Mouse (Mus musculus): ENCODE data around the gene Syncrip. TPM values are rescaled to one million over a fixed set of nuclear protein-coding genes. Genes with fewer than 3 reads are reported as not detected.
A peak's percentile ranks its signal among the peaks of the same experiment; 100 is the strongest.
"Not testable (repeated sequence)": the region's sequence is repeated elsewhere in the genome, so short reads cannot be mapped to it uniquely, and the experiment has no call there.

The Syncrip gene
- total RNA-seq, 2 experiments from 2014 or later = 72.3 to 93.0 TPM

- peak in 1 of 2 experiments; percentile 45 for DNase-seq (ENCODE audit: low spot score in 2 of 2)
These were observed 2.2 kb upstream of the Syncrip start for GRCm38 (mm10) chr9:88484531-88484930.

DNA sequence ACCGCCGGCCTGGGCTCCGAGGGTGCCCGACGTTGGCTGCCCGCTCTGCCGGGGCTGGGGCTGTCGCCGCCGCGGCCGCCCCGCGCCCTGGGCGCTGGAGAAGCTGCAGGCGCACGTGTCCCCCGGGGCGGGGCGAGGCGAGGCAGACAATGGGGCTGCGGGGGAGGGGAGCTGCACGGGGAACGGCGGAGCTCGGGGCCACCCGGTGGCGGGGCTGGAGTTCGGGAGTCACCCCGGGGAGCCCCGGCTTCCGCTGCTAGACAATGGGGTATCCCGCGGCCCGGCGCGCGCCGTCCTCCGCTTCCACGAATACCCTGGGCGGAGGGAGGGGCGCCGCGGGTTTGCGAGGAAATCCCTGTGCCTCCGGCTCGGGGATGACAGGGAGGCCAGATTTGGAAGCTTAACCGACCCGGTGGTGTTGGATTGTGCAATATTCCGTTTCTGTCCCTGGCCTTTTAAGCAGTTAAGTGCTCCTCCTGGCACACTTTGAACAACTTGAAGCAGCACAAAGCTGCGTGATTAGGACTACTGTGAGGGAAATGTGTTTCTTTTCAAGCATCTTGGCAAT lies 539 bp upstream of the Syncrip start:
- DNase-seq (ENCODE audit: low spot score in 2 of 2) = peak; percentile 80 to 85

DNA sequence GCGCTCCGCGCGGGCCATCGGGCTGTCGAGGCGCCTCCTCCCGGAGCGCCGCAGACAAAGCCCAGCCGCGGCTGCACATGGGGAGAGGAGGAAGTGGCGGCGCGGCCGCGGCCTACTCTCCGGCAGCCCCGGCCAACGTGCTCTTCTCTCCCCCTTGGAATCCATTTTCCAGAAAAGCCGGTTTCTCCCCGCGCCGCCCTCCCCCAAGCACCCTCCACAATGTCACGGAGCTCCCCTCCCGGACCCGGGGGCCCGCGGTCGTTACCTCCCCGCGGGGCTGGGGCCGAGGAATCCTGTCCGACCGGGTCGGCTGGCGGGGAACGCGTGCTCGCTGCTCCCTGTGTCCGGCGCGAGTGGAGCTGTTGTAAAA lies 598 bp downstream of the Syncrip start:
- DNase-seq (ENCODE audit: low spot score in 2 of 2) = peak in 1 of 2 experiments; percentile 57

GRCm38 (mm10) chr9:88481061-88481790 lies 1.1 kb downstream of the Syncrip start:
- DNase-seq (ENCODE audit: low spot score in 2 of 2) = peak; percentile 61 to 62

DNA sequence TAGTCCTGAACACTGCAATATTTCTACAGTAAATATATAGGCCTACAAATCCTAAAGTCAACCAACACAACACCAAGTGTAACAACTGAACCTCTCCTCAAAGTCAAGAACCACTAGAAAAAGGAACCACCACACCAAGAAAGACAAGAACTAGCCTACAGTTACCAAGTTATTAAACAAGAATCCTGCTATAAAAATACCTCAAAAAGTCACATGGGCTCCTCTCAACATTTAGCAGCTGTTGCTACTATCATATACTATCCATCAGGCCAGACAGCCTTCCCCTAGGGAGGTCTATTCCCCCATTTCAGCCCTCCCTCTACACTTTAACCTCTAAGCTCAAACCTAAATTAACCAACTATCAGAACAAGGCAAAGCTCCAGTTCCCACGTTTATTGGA lies 2.3 kb downstream of the Syncrip start:
- DNase-seq (ENCODE audit: low spot score in 2 of 2) = no peak

- DNase-seq (ENCODE audit: low spot score in 2 of 2) = no peak
These were observed 6.2 kb downstream of the Syncrip start for GRCm38 (mm10) chr9:88476138-88476537.

- not testable (repeated sequence) for DNase-seq (ENCODE audit: low spot score in 2 of 2)
These were observed 21.4 kb downstream of the Syncrip start for GRCm38 (mm10) chr9:88461017-88461416.

DNA sequence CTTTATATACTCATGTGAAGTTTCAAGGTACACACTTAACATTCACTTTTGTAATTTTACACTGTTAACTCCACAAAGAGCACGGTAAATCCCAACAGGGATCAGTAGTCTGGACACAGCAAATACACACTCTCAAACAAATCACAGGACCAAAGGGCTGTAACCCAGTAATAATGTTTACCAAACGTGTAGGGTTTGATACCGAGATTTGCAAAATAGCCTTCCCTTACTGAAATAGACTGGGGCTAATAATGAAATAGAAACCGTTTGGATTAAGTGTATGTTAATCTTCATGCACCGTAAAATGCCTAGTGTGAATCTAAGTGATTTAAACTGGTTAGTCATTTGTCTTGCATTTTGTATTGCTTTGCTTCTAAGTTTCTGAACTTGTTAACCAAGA lies 42.4 kb downstream of the Syncrip start:
- no peak for DNase-seq (ENCODE audit: low spot score in 2 of 2)

GRCm38 (mm10) chr9:88439238-88439600 lies 43.2 kb downstream of the Syncrip start:
- no peak for DNase-seq (ENCODE audit: low spot score in 2 of 2)

- DNase-seq (ENCODE audit: low spot score in 2 of 2) = peak; percentile 97
These were observed 43.7 kb downstream of the Syncrip start, which contains the start of gene Snx14 for GRCm38 (mm10) chr9:88438555-88439237. TSS of gene Snx14 (minus strand) at chr9:88438958.

- no peak for DNase-seq (ENCODE audit: low spot score in 2 of 2)
These were observed 44.2 kb downstream of the Syncrip start for GRCm38 (mm10) chr9:88438237-88438554.

DNA sequence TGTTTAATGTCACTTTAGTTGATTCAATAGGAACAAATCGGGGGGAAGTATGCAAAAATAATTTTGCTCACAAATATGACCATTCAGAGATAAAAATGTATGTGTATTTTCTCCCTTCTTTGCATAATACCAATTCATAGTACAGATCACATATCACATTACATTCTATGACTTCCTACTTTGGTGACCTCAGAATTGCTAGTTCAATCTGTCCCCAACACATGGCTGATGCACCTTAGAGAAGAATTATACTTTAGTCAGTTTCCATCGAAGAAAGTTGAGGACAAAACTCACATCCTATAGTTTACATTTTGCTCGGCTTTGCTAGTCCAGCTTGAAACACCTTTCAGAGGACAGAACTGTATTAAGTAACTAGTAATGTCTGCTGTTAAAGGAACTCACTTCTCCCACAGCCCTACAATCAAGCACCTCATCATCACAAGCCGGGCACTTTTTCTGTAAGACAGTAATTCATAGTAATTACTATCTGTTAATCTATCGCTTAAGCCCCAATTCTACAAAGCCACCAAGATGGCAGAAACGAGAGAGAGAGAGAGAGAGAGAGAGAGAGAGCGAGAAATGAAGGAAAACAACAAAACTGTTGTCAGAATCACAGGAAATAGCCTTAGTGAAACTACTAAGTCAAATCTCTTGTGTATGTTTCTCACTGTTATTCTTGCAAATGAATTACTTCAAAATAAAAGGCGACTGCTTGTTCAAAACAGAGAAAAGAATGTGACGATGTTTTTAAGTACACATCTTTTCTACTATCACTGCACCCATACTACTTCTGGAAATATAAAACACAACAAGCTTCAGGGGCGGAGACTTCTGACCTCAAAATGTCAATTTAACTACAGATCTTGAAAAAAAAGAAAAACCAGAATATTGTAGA lies 44.8 kb downstream of the Syncrip start:
- DNase-seq (ENCODE audit: low spot score in 2 of 2) = no peak

DNA sequence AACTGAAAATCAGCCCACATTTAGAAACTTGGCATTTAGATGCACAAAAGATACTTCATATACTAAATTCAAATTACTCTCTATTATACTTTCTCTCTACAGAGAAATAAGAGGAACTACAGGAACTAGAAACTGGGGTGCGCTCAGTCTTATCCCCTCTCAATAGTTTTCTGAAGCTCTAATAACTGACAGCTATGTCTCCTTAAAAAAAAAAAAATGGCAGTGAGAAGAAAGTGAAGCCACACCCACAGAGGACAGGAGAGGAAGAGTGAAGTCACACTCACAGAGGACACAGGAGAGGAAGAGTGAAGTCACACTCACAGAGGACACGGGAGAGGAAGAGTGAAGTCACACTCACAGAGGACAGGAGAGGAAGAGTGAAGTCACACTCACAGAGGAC lies 58.0 kb downstream of the Syncrip start:
- no peak for DNase-seq (ENCODE audit: low spot score in 2 of 2)

- DNase-seq (ENCODE audit: low spot score in 2 of 2) = no peak
These were observed 59.9 kb downstream of the Syncrip start for GRCm38 (mm10) chr9:88422428-88422827.

GRCm38 (mm10) chr9:88416752-88417151 lies 65.6 kb downstream of the Syncrip start:
- no peak for DNase-seq (ENCODE audit: low spot score in 2 of 2)

- no peak for DNase-seq (ENCODE audit: low spot score in 2 of 2)
These were observed 72.4 kb downstream of the Syncrip start for GRCm38 (mm10) chr9:88409978-88410377.

- DNase-seq (ENCODE audit: low spot score in 2 of 2) = no peak
These were observed 77.9 kb downstream of the Syncrip start for GRCm38 (mm10) chr9:88404515-88404914.

DNA sequence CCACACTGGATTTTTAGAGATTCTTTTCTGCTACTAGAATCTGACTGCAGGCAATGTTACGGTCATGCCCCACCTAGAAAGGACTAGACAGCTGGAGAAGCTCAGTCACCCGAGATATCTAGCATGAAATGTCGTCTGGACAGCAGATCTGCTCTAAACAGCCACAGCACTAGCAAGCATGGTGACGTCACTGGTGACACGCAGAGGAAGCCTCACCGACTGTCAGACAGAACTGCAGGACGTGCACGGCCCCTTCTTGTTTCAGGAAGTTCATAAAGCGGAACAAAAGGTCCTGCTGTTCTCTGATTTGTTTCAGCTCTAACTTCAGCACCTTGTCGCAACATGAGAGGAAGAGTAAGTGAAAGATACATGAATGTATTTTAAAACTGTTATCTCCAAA lies 78.3 kb downstream of the Syncrip start:
- no peak for DNase-seq (ENCODE audit: low spot score in 2 of 2)

- no peak for DNase-seq (ENCODE audit: low spot score in 2 of 2)
These were observed 83.9 kb downstream of the Syncrip start for GRCm38 (mm10) chr9:88398461-88398860.

All from adrenal gland, adult 18-20 months (tissue).